Mouse (Mus musculus): ENCODE results near the gene Dpm3.
A peak's percentile ranks its signal among the peaks of the same experiment; 100 is the strongest.
"Not testable (repeated sequence)": the region's sequence is repeated elsewhere in the genome, so short reads cannot be mapped to it uniquely, and the experiment has no call there.

Dpm3 gene

DNA sequence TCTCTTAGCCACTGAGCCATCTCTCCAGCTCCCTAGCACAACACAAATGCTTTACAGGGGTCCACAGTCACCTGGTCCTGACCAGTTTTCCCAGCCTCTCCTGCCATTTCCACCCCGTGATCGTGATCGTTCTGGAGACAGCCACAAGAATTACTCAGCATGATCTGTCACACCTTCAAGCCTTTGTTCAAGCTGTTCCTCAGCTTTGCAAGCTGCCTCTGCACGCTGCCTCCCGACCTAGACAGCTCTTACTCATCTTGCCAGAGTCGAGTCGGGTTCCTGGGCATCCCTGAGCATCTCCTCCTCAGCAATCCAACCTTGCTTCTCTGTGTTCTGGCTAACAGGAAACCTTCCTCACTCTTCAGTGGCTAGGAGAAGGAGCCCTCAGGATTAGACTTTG, at the start of gene Dpm3:
Dpm3 (plus strand) TSS at position 283 of the 400 bp plus-strand sequence.
- DNase-seq = no peak

DNA sequence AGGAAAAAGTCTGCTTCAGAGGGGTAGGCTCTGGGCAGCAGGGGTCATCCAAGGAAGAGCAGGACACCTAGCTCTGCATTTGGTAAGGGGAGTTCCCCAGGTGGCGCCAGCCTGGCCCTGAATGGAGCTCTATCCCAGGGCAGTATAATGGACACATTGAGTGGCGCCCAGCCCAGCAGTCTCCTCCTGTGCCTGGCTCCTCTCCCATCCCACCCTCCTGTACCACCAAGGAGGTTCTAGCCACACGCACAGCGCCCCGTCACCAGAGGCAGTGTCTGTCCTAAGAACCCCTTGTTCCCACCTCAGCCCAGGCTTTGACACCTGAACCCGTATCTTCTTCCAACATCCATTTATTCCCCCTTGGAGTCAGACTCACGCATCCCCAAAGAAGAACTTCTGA, 49.4 kb upstream of the Dpm3 start:
- DNase-seq = no peak

DNA sequence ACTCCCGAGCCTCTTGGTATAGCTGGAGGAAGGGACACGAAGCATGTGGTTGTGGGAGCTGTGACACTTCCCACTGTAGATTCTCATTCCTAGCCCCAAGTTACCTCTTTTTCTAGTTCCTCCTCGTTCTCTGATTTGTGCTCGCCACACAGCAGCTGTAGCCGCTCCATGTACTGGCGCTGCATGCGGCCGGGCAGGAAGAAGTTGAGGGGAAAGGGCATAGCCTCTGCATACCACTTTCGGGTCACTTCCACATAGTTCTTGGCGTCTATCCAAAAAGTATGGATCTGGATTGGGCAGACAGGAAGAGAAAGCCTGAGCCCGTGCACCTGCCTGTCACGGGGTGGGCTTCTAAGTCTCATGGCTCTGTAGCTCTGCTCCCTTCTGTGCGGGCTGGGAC, 49.0 kb upstream of the Dpm3 start:
- no peak for DNase-seq

- no peak for DNase-seq
These were observed 48.4 kb upstream of the Dpm3 start for GRCm38 (mm10) chr3:89210731-89211130.

GRCm38 (mm10) chr3:89213803-89214530, 45.2 kb upstream of the Dpm3 start:
- DNase-seq = peak; percentile 90

- DNase-seq = peak; percentile 37
These were observed 44.3 kb upstream of the Dpm3 start, which contains the start of gene Thbs3 for GRCm38 (mm10) chr3:89214681-89215411. Thbs3 (plus strand) TSS chr3:89215180.

GRCm38 (mm10) chr3:89215853-89216252, 43.3 kb upstream of the Dpm3 start:
- peak; percentile 87 for DNase-seq

DNA sequence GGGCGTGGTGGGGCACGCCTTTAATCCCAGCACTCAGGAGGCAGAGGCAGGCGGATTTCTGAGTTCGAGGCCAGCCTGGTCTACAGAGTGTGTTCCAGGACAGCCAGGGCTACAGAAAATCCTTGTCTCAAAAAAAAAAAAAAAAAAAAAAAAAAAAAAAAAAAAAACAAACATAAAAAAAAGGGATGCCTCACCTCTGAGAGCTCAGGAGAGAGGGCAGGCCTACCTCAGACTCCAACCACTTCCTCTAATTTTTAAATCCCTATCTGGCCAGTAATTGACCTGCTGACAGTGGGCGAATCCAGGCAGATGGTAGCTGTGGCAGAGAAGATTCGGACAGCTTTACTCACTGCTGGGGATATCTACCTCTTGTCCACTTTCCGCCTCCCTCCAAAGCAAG, 42.8 kb upstream of the Dpm3 start:
- DNase-seq = not testable (repeated sequence)

DNA sequence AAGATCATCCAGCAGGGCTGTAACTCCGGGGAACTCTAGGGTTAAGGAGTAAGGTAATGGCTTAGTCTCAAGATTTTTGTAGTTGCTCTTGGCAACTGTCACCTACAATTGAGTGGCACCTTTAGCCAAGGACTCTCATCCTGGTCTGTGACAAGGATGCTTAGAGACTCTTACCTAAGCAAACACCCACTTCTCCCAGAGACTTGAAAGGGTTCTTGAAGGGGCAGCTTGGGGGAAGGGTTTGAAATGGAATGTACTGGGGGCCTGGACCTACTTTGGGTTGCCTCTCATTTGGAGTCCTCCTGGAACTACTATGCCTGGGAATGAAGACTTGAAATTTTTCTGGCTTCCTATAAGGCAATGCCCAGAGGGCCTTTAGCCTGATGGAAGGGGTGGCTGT, 40.9 kb upstream of the Dpm3 start:
- DNase-seq = no peak

GRCm38 (mm10) chr3:89219546-89219945, 39.6 kb upstream of the Dpm3 start:
- DNase-seq = peak; percentile 1

GRCm38 (mm10) chr3:89221167-89221566, 38.0 kb upstream of the Dpm3 start:
- peak; percentile 8 for DNase-seq

DNA sequence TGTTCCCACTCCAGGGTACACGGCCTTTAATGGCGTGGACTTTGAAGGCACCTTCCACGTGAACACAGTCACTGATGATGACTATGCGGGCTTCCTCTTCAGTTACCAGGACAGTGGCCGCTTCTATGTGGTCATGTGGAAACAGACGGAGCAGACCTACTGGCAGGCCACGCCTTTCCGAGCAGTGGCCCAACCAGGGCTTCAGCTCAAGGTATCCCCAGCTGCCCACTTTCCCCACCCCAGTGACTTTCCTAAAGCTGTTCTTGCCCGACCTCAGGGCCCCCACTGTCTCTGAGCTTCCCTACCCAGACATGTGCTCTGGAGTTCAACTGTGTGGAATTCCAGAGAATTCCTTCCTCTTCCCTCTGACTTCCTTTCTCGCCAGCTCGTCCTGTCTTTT, 34.4 kb upstream of the Dpm3 start:
- no peak for DNase-seq

DNA sequence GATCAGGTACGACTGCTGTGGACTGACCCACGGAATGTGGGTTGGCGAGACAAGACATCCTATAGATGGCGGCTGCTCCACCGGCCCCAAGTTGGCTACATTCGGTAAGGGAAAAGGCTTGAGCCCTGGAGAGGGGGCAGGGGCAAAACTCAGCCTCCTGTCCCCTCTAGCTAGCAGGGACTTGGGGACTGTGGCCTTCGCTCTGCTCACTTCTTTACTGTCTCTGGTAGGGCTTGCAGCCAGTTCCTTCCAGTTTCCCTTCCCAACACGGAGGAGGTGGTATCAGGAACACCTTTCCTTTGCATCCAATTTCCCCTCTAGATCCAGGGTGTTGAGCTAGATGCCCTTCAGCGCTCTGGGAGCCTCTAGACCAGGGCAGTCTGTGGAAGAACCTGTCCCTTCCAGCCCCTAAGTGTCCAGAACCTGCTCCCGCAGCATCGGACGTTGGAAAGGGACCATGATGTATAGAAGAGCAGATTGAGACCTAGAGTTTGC, 33.8 kb upstream of the Dpm3 start:
- no peak for DNase-seq

DNA sequence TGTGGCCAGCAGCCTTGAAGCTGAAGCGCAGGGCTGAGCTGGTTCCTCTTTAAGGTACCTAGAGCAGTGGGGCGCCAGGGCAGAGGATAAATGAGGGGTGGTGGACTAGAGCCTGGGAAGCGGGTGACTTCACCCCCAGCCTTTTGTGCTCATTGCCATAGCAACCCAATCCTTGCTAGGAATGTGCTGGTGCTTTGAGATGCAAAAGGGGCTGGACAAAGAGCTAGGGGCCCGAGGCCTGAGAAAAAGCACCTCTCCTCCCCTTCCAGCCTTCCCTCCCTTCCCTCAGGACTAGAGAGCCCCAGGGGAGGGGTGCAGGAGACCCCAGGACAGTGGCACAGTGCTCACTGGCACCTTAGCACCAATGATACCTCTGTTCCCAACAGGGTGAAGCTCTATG, 33.2 kb upstream of the Dpm3 start:
- DNase-seq = no peak

GRCm38 (mm10) chr3:89226361-89226760, 32.8 kb upstream of the Dpm3 start:
- no peak for DNase-seq

- DNase-seq = no peak
These were observed 32.3 kb upstream of the Dpm3 start, which contains the start of gene Mtx1 for GRCm38 (mm10) chr3:89226900-89227299. Mtx1 (minus strand) TSS chr3:89227088.

- peak; percentile 85 for DNase-seq
These were observed 31.6 kb upstream of the Dpm3 start for GRCm38 (mm10) chr3:89227307-89228179.

DNA sequence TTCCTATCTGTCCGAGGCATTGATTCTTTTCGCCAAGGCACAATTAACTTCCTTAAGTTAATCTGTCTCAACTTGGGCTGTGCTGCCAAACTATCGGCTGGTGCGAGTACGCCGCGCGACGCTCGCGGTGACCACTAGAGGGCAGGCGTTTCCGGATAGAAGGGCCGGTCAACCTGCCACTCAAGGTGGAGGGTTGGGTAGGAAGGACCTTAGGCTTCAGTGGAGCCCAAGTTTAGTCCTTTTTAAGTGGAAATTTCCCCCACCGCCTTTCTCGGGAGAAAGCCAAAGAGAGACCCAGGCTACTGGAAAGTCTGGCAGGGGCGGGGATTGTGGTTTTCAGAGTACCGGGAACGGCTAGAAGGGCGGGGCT, 31.0 kb upstream of the Dpm3 start:
- peak; percentile 82 for DNase-seq

- DNase-seq = no peak
These were observed 30.3 kb upstream of the Dpm3 start, which contains the start of gene Muc1 for GRCm38 (mm10) chr3:89228836-89229235. Muc1 (plus strand) TSS chr3:89229057.

- DNase-seq = no peak
These were observed 29.9 kb upstream of the Dpm3 start for GRCm38 (mm10) chr3:89229276-89229675.

DNA sequence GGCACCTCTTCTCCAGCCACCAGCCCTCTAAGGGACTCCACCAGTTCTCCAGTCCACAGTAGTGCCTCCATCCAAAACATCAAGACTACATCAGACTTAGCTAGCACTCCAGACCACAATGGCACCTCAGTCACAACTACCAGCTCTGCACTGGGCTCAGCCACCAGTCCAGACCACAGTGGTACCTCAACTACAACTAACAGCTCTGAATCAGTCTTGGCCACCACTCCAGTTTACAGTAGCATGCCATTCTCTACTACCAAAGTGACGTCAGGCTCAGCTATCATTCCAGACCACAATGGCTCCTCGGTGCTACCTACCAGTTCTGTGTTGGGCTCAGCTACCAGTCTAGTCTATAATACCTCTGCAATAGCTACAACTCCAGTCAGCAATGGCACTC, 28.6 kb upstream of the Dpm3 start:
- DNase-seq = no peak

DNA sequence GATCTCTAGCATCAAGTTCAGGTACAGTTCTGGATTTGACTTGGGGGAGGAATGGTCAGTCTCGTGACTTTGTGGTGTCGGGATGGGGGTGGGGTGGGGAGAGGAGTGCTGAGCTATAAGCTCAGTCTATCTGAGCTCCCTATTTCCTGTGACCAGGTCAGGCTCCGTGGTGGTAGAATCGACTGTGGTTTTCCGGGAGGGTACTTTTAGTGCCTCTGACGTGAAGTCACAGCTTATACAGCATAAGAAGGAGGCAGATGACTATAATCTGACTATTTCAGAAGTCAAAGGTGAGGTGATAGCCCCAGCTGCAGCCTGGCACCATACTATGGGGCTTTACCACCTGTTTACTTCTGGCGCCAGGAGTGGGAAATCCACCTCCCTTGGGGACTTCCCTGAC, 27.8 kb upstream of the Dpm3 start:
- no peak for DNase-seq

- no peak for DNase-seq
These were observed 27.3 kb upstream of the Dpm3 start for GRCm38 (mm10) chr3:89231772-89232275.
